Mouse (Mus musculus) heart, embryonic 14.5 days (tissue): ENCODE results near the gene Brf1. TPM values are rescaled to one million over a fixed set of nuclear protein-coding genes. Genes with fewer than 3 reads are reported as not detected.

Source experiments
- ATAC-seq: fragments of 200-750 bp; cut with Nextera tagmentation; 2 replicates; pipeline ENCODE4 v1.8.0; 2017; ENCODE audit warnings: low read depth, moderate TSS enrichment; ENCODE audit not compliant: insufficient number of reproducible peaks, insufficient read depth, low FRiP score
- H3K27ac ChIP-seq, 2 experiments: fragments of 200-500 bp in 1 of 2; fragments of 300-500 bp in 1 of 2; sonication (generic) in 1 of 2; replicated peaks in 1 of 2; 2 replicates each; pipeline ENCODE4 v1.5.1; 2012 to 2014; ENCODE audit warnings: low read depth in 2 of 2, low read length in 2 of 2, control low read depth in 1 of 2, mild to moderate bottlenecking in 1 of 2, mixed read lengths in 1 of 2; ENCODE audit not compliant: control insufficient read depth in 1 of 2, insufficient read depth in 1 of 2
- H3K27me3 ChIP-seq: fragments of 300-500 bp; sonication (generic); 2 replicates; pipeline ENCODE4 v1.6.1; 2014; ENCODE audit warnings: mild to moderate bottlenecking, low read length, control low read depth; ENCODE audit not compliant: control insufficient read depth, insufficient read depth
- H3K36me3 ChIP-seq: fragments of 300-500 bp; sonication (generic); 2 replicates; pipeline ENCODE4 v1.6.1; 2014; ENCODE audit warnings: mild to moderate bottlenecking, control low read depth, low read length, mixed read lengths; ENCODE audit not compliant: control insufficient read depth, insufficient read depth
- H3K4me1 ChIP-seq, 2 experiments: fragments of 200-500 bp in 1 of 2; fragments of 300-500 bp in 1 of 2; sonication (generic) in 1 of 2; 2 replicates each; pipeline ENCODE4 v1.6.1; 2012 to 2014; ENCODE audit warnings: low read length in 2 of 2, control low read depth in 1 of 2, mixed read lengths in 1 of 2; ENCODE audit not compliant: control insufficient read depth in 2 of 2, insufficient read depth in 2 of 2
- H3K4me2 ChIP-seq: fragments of 300-500 bp; sonication (generic); 2 replicates; pipeline ENCODE4 v1.6.1; 2014; ENCODE audit warnings: mild to moderate bottlenecking, low read length
- H3K4me3 ChIP-seq, 2 experiments: fragments of 200-500 bp in 1 of 2; fragments of 300-500 bp in 1 of 2; sonication (generic) in 1 of 2; 2 replicates each; pipeline ENCODE4 v1.5.1; 2012 to 2014; ENCODE audit warnings: low read length in 2 of 2, mild to moderate bottlenecking in 2 of 2, control low read depth in 1 of 2, low read depth in 1 of 2, moderate library complexity in 1 of 2; ENCODE audit not compliant: control insufficient read depth in 1 of 2, insufficient read depth in 1 of 2
- H3K9ac ChIP-seq: fragments of 300-500 bp; sonication (generic); 2 replicates; pipeline ENCODE4 v1.6.1; 2014; ENCODE audit warnings: mild to moderate bottlenecking, low read length
- H3K9me3 ChIP-seq: fragments of 300-500 bp; sonication (generic); 2 replicates; pipeline ENCODE4 v1.6.1; 2016; ENCODE audit warnings: low read length, control low read depth; ENCODE audit not compliant: control insufficient read depth
- WGBS: fragments of 180-500 bp; shearing (Covaris S2); extraction: QIAGEN DNeasy Blood & Tissue Kit; methylation state at CpG from one replicate; pipeline ENCODE4 v1.1.7; 2014; 5-methylcytosine and 5-hydroxymethylcytosine counted together
- polyA plus RNA-seq: library from polyadenylated mRNA; unstranded; fragments of >200 nt; fragmentation: Nextera tagmentation; extraction: Ambion mirVana; gene quantifications from 2 replicates; pipeline ENCODE4 v1.2.1, GENCODE M21; 2014

Brf1 gene
- polyA plus RNA-seq, 1 experiment from 2014 or later: 40.5 TPM

GRCm38 (mm10) chr12:113038414-113038813 is 37.9 kb upstream of the Brf1 start:
- H3K36me3 ChIP-seq: no peaks in the 10 kb centered on the region
- WGBS: 82% methylated on average over 4 of the region's 4 CpGs
- no peaks in the 10 kb centered on the region for H3K9me3 ChIP-seq
- peaks cover 11 to 47% of the 10 kb centered on the region in 2 experiments for H3K4me1 ChIP-seq
- no peak overlapping the region for H3K4me2 ChIP-seq
- H3K9ac ChIP-seq: no peak overlapping the region
- no peak overlapping the region for H3K27ac ChIP-seq
- no peak overlapping the region for H3K4me3 ChIP-seq
- H3K27me3 ChIP-seq: no peaks in the 10 kb centered on the region
- no peak for ATAC-seq

DNA sequence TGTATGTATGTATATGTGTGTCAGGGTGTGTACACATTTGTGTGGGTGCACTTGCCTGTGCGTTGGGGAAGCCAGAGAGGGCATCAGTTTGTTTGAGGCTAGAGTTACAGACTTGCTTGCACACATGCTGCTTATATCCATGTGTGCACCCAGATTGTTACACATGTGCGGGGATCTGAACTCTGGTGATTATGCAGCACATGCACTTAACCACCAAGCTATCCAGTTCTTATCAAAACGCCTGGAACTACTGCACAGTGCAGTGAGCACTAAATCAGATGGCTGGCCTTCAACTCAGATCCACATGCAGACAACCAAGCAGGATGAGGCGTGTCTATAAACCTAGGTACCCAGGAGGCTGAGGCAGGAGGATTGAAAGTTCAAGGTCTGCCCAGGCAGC is 36.5 kb upstream of the Brf1 start:
- Histone ChIP-seq H3K9ac (no peak overlapping the region), H3K4me3 (no peak overlapping the region), H3K4me1 (peaks cover 25 to 58% of the 10 kb centered on the region in 2 experiments), H3K36me3 (no peaks in the 10 kb centered on the region), H3K4me2 (no peak overlapping the region), H3K27me3 (no peaks in the 10 kb centered on the region), H3K9me3 (no peaks in the 10 kb centered on the region), H3K27ac (no peak overlapping the region)
- WGBS: 85% methylated on average over 4 of the region's 4 CpGs
- no peak for ATAC-seq

DNA sequence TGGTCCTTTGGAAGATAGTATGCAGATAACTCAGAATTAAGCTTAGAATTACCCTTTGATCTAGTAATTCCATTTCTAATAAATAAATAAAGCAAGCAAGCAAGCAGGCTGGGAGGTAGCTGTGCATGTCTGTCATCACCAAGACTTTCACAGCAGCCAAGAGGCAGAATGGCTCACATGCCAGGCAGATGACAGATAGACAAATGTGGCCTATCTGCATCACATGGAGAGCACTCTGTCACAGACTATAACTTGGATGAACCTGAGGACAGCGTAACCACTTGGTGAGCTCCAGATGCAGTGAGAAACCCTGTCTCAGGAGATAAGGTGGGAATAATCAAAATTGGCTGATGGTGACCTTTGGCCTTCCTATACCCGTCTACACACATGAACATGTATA is 34.6 kb upstream of the Brf1 start:
- WGBS: 28% methylated on average over 2 of the region's 2 CpGs
- H3K9me3 ChIP-seq: no peaks in the 10 kb centered on the region
- H3K9ac ChIP-seq: no peak overlapping the region
- H3K4me1 ChIP-seq: peaks cover 22 to 48% of the 10 kb centered on the region in 2 experiments
- peak overlapping the region in 1 of 2 experiments; percentile 26; a peak in 1 of 4 replicates for H3K27ac ChIP-seq
- no peak for ATAC-seq
- H3K4me2 ChIP-seq: no peak overlapping the region
- no peaks in the 10 kb centered on the region for H3K27me3 ChIP-seq
- H3K36me3 ChIP-seq: no peaks in the 10 kb centered on the region
- no peak overlapping the region for H3K4me3 ChIP-seq

GRCm38 (mm10) chr12:113032296-113033250 is 32.1 kb upstream of the Brf1 start:
- no peak for ATAC-seq
- 66% methylated on average over 11 of the region's 11 CpGs for WGBS

GRCm38 (mm10) chr12:113031441-113031840 is 30.9 kb upstream of the Brf1 start:
- Histone ChIP-seq H3K36me3 (no peaks in the 10 kb centered on the region), H3K9ac (no peak overlapping the region), H3K27ac (no peak overlapping the region), H3K4me1 (peaks cover 30 to 65% of the 10 kb centered on the region in 2 experiments), H3K4me2 (no peak overlapping the region), H3K9me3 (peaks cover 4% of the 10 kb centered on the region; the same call in 1 of the 2 replicates), H3K27me3 (no peaks in the 10 kb centered on the region), H3K4me3 (no peak overlapping the region)
- 81% methylated on average over 6 of the region's 6 CpGs for WGBS
- ATAC-seq: no peak

More at GRCm38 (mm10) chr12:113032296-113033250, 32.1 kb upstream of the Brf1 start:
- H3K36me3 ChIP-seq: no peaks in the 10 kb centered on the region
- peaks cover 29 to 62% of the 10 kb centered on the region in 2 experiments for H3K4me1 ChIP-seq
- no peaks in the 10 kb centered on the region for H3K27me3 ChIP-seq
- no peaks in the 10 kb centered on the region for H3K9me3 ChIP-seq
- no peak overlapping the region for H3K9ac ChIP-seq
- H3K27ac ChIP-seq: peak overlapping the region in 1 of 2 experiments; percentile 10; a peak in 1 of 4 replicates
- no peak overlapping the region for H3K4me2 ChIP-seq
- no peak overlapping the region for H3K4me3 ChIP-seq

DNA sequence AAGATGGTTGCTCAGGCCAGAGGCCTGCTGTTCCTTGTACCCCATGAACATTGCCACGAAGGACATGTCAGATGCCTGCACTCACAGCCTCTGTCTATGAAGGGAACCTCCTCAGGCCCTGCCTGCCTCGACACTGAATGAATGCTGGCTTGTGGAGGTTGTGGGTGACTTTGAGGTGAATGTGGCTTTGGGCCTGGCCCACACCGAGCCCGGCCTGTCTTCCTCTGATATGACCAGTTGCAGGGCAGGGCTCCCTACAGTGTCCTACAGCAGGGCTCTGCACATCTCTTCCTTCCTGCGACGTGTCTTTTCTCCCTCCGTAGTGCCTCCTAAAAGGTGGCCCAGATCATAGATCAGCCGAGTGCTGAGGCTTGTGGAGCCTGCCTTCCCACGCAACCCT is 30.5 kb upstream of the Brf1 start:
- peaks cover 30 to 61% of the 10 kb centered on the region in 2 experiments for H3K4me1 ChIP-seq
- ATAC-seq: no peak

DNA sequence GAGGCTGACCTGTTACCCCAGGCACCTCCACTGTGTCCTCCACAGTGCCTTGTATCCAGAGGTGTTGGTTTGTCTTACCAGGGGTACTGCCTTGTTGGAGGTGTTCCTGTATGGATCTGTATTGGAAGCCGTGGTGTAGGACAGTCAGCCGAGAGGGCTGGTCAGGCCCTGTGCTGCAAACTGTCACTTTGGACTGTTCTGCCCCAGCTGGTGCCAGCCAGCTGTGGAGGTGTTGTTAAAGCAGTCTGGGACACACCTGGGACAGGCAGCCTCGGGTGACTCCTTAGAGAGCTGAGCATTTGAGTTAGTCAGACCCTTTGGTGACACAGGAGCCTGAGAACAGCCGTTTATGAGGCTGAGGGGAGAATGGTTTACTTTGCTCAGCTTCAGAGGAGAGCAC is 29.5 kb upstream of the Brf1 start:
- Histone ChIP-seq H3K9ac (no peak overlapping the region), H3K9me3 (peaks cover 4% of the 10 kb centered on the region; the same call in 1 of the 2 replicates), H3K27me3 (no peaks in the 10 kb centered on the region), H3K4me1 (peaks cover 30 to 52% of the 10 kb centered on the region in 2 experiments), H3K4me2 (no peak overlapping the region), H3K36me3 (no peaks in the 10 kb centered on the region), H3K27ac (no peak overlapping the region), H3K4me3 (no peak overlapping the region)
- no peak for ATAC-seq
- WGBS: 71% methylated on average over 4 of the region's 4 CpGs

More for the DNA sequence above, 30.5 kb upstream of the Brf1 start:
- Histone ChIP-seq H3K4me3 (no peak overlapping the region), H3K27ac (no peak overlapping the region), H3K36me3 (no peaks in the 10 kb centered on the region), H3K9me3 (peaks cover 4% of the 10 kb centered on the region; the same call in 1 of the 2 replicates), H3K4me2 (no peak overlapping the region), H3K27me3 (no peaks in the 10 kb centered on the region), H3K9ac (no peak overlapping the region)
- WGBS: 77% methylated on average over 9 of the region's 9 CpGs
